Mouse (Mus musculus) CH12.LX (cell line): ENCODE measurements around the gene Rdh8. TPM values are rescaled to one million over a fixed set of nuclear protein-coding genes. Genes with fewer than 3 reads are reported as not detected.

ENCODE experiments used
- DNase-seq: peaks from one replicate; pipeline ENCODE4 v3.0.0-alpha.2; 2013; ENCODE audit errors: extremely low read depth
- H3K27ac ChIP-seq: 2 replicates; pipeline ENCODE4 v1.5.1; 2012; ENCODE audit warnings: low read depth, mild to moderate bottlenecking, control low read depth, moderate library complexity; ENCODE audit not compliant: insufficient read depth
- H3K27me3 ChIP-seq: replicated peaks from 2 replicates; pipeline ENCODE3; 2012; ENCODE audit warnings: inconsistent platforms
- H3K36me3 ChIP-seq, 2 experiments: replicated peaks in 1 of 2; 2 replicates each; pipeline versions ENCODE3 to v1.6.1; 2012; ENCODE audit warnings: inconsistent platforms in 1 of 2, low read length in 1 of 2, mild to moderate bottlenecking in 1 of 2, mixed read lengths in 1 of 2, moderate library complexity in 1 of 2; ENCODE audit not compliant: control insufficient read depth in 1 of 2, insufficient read depth in 1 of 2
- H3K4me1 ChIP-seq, 2 experiments: 2 replicates each; pipeline ENCODE4 v1.6.1; 2012; ENCODE audit warnings: inconsistent platforms in 1 of 2, moderate library complexity in 1 of 2; ENCODE audit not compliant: insufficient read depth in 2 of 2, control insufficient read depth in 1 of 2
- H3K4me2 ChIP-seq: 2 replicates; pipeline ENCODE4 v1.6.1; 2012; ENCODE audit warnings: low read depth, mild to moderate bottlenecking, control low read depth; ENCODE audit not compliant: poor library complexity, insufficient read depth, severe bottlenecking
- H3K4me3 ChIP-seq, 3 experiments: fragments of 150-350 bp in 1 of 3; sonication (generic) in 1 of 3; replicated peaks in 1 of 3; 2 replicates each; pipeline versions ENCODE3 to v1.5.1; 2011 to 2012; ENCODE audit warnings: low read depth in 2 of 3, low read length in 2 of 3, mild to moderate bottlenecking in 2 of 3, moderate library complexity in 2 of 3, control low read depth in 1 of 3, improper control_type of control experiment in 1 of 3, inconsistent platforms in 1 of 3, mixed read lengths in 1 of 3; ENCODE audit not compliant: poor library complexity in 1 of 3
- H3K79me2 ChIP-seq: replicated peaks from 2 replicates; pipeline ENCODE4 v1.6.1; 2012; ENCODE audit warnings: mild to moderate bottlenecking, moderate library complexity; ENCODE audit not compliant: control insufficient read depth, poor library complexity, insufficient read depth, severe bottlenecking; ENCODE audit errors: extremely low read depth
- H3K9ac ChIP-seq: 2 replicates; pipeline ENCODE4 v1.6.1; 2012; ENCODE audit warnings: low read depth, mild to moderate bottlenecking, control low read depth, moderate library complexity; ENCODE audit not compliant: insufficient read depth
- H3K9me3 ChIP-seq: replicated peaks from 2 replicates; pipeline ENCODE3; 2012; ENCODE audit warnings: low read length, inconsistent platforms, mixed read lengths
- BHLHE40 ChIP-seq: IDR thresholded peaks from 2 replicates; pipeline ENCODE4 v1.6.1; 2011; ENCODE audit warnings: mild to moderate bottlenecking, low read depth, low read length, improper control_type of control experiment
- CHD1 ChIP-seq: IDR thresholded peaks from 2 replicates; pipeline ENCODE4 v1.6.1; 2012; ENCODE audit warnings: low read depth, low read length, improper control_type of control experiment, inconsistent platforms
- E2F4 ChIP-seq: IDR thresholded peaks from 2 replicates; pipeline ENCODE4 v1.6.1; 2011; ENCODE audit warnings: low read depth, low read length, improper control_type of control experiment; ENCODE audit not compliant: insufficient replicate concordance
- ETS1 ChIP-seq: conservative IDR thresholded peaks from 2 replicates; pipeline ENCODE4 v1.6.1; 2012; ENCODE audit warnings: low read depth, mild to moderate bottlenecking, inconsistent platforms, low read length, improper control_type of control experiment, moderate library complexity
- GABPA ChIP-seq: IDR thresholded peaks from 2 replicates; pipeline ENCODE4 v1.6.1; 2012; ENCODE audit warnings: low read depth, low read length, improper control_type of control experiment, inconsistent platforms; ENCODE audit not compliant: insufficient replicate concordance
- IRF4 ChIP-seq: IDR thresholded peaks from 2 replicates; pipeline ENCODE4 v1.6.1; 2014; ENCODE audit warnings: low read depth, mild to moderate bottlenecking, inconsistent platforms, low read length, improper control_type of control experiment
- MAFK ChIP-seq: IDR thresholded peaks from 2 replicates; pipeline ENCODE4 v1.6.1; 2011; ENCODE audit warnings: low read length, improper control_type of control experiment; ENCODE audit not compliant: insufficient replicate concordance
- MAX ChIP-seq: IDR thresholded peaks from 2 replicates; pipeline ENCODE4 v1.6.1; 2011; ENCODE audit warnings: low read length, improper control_type of control experiment
- MAZ ChIP-seq: IDR thresholded peaks from 2 replicates; pipeline ENCODE4 v1.6.1; 2012; ENCODE audit warnings: low read depth, mild to moderate bottlenecking, inconsistent platforms, low read length, improper control_type of control experiment, moderate library complexity
- MYC ChIP-seq: IDR thresholded peaks from 2 replicates; pipeline ENCODE4 v1.6.1; 2011; ENCODE audit warnings: low read depth, mild to moderate bottlenecking, improper control_type of control experiment, low read length
- NRF1 ChIP-seq: IDR thresholded peaks from 2 replicates; pipeline ENCODE4 v1.6.1; 2014; ENCODE audit warnings: low read depth, mild to moderate bottlenecking, inconsistent platforms, low read length, improper control_type of control experiment, moderate library complexity
- PAX5 ChIP-seq: IDR thresholded peaks from 2 replicates; pipeline ENCODE4 v1.6.1; 2012; ENCODE audit warnings: low read length, inconsistent platforms, mixed read lengths
- POLR2A ChIP-seq: IDR thresholded peaks from 2 replicates; pipeline ENCODE4 v1.6.1; 2011; ENCODE audit warnings: low read depth, mild to moderate bottlenecking, improper control_type of control experiment, low read length
- SIN3A ChIP-seq: IDR thresholded peaks from 2 replicates; pipeline ENCODE4 v1.6.1; 2012; ENCODE audit warnings: low read length, improper control_type of control experiment, inconsistent platforms
- USF1 ChIP-seq: IDR thresholded peaks from 2 replicates; pipeline ENCODE4 v1.6.1; 2014; ENCODE audit warnings: low read depth, mild to moderate bottlenecking, inconsistent platforms, low read length, improper control_type of control experiment
- USF2 ChIP-seq: conservative IDR thresholded peaks from 2 replicates; pipeline ENCODE4 v1.6.1; 2011; ENCODE audit warnings: low read depth, low read length, improper control_type of control experiment
- ZKSCAN1 ChIP-seq: IDR thresholded peaks from 2 replicates; pipeline ENCODE4 v1.6.1; 2012; ENCODE audit warnings: low read depth, inconsistent platforms, low read length, improper control_type of control experiment, borderline replicate concordance
- ZNF384 ChIP-seq: IDR thresholded peaks from 2 replicates; pipeline ENCODE4 v1.6.1; 2012; ENCODE audit warnings: low read depth, low read length, improper control_type of control experiment, inconsistent platforms
- dilution Hi-C: fragments of 300-500 bp; cut with MboI; formaldehyde crosslinking; loops from 2 replicates; pipeline ENCODE4 v1.14.3; 2020; ENCODE audit warnings: low sequenced_read_pairs; ENCODE audit not compliant: extremely low pct_unique_long_range_greater_than_20kb, extremely low pct_ligation_motif_present
- in situ Hi-C: fragments of 300-500 bp; cut with MboI; formaldehyde crosslinking; loops from 3 replicates; pipeline ENCODE4 v1.14.3; 2019; ENCODE audit warnings: low sequenced_read_pairs, low pct_ligation_motif_present, low pct_unique_long_range_greater_than_20kb, mixed read lengths
- polyA plus RNA-seq: library from polyadenylated mRNA; unstranded; fragments of >175 nt; gene quantifications from 2 replicates; pipeline ENCODE4 v1.2.1, GENCODE M21; 2012; ENCODE audit warnings: low read depth; ENCODE audit not compliant: insufficient read length
- total RNA-seq, 2 experiments: library from RNA; depleted of rRNA; stranded (reverse); fragments of 300-350 nt in 1 of 2; fragments of >200 nt in 1 of 2; gene quantifications; 2 replicates each; pipeline ENCODE4 v1.2.3; 2012 to 2014

Gene Rdh8
- total and polyA plus RNA-seq, 3 experiments = not detected

DNA sequence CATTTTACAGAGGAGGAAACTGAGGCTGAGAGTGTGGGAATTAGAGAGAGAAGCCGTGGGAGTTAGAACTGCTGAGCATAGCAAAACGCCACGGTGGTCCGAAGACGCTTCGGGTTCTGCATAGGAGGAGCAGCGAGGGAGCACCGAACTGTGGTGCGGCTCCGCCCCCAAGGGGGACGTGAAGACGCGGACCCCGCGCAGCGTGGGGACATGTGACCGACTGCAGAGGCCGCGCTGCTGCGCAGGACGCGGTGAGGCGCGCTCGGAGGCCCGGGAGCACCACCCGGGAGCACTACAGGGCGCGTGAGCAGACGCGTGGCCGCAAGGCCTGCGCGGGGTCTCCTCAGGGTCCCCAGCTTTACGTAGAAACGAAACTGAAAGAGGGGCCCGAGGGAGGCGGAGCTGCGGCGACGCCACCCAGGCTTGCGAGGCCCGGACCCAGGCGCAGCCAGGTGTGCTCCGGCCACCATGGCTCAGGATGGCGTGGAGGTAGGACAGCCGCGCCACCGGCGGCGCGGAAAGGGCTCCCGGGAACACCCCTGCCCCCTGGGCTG is 50.2 kb downstream of the Rdh8 start, which contains the start of gene A230050P20Rik:
Gene A230050P20Rik, plus strand, starts transcription at position 195 of the 554 bp plus-strand sequence.
- peak within 1 kb of the TSS; percentile 77 for H3K9ac ChIP-seq
- peak within 1 kb of the TSS; percentile 48 for H3K4me2 ChIP-seq
- dilution Hi-C loops = no loop called here
- peaks cover 58% of the 10 kb centered on the region for H3K27me3 ChIP-seq
- no peak within 1 kb of the TSS for H3K27ac ChIP-seq
- no peak for DNase-seq
- H3K79me2 ChIP-seq = no peaks in the 10 kb centered on the region
- H3K36me3 ChIP-seq = peaks cover 29 to 31% of the 10 kb centered on the region in 2 experiments
- H3K9me3 ChIP-seq = no peaks in the 10 kb centered on the region
- in situ Hi-C loops = no loop called here
- peak within 1 kb of the TSS; percentile 60 to 80 (median 65) for H3K4me3 ChIP-seq
- peaks cover 0 to 12% of the 10 kb centered on the region in 2 experiments; a peak in 2 of 4 replicates for H3K4me1 ChIP-seq
- TF ChIP-seq NRF1 (peak; percentile 74), MAZ (0 out of 2 replicates have a peak, but pooled peaks have one; percentile 13), MYC (0 out of 2 replicates have a peak, but pooled peaks have one; percentile 65), MAFK (peak; percentile 80; the same call in 1 of the 2 replicates), ZNF384 (no peak), SIN3A (peak; percentile 14; the same call in 1 of the 2 replicates), USF1 (peak; percentile 78), PAX5 (no peak), BHLHE40 (peak; percentile 36; the same call in 1 of the 2 replicates), POLR2A (peak; percentile 59), MAX (peak; percentile 79), USF2 (peak; percentile 50; the same call in 1 of the 2 replicates), ETS1 (no peak; the same call in 1 of the 2 replicates), IRF4 (peak; percentile 67; the same call in 1 of the 2 replicates)

DNA sequence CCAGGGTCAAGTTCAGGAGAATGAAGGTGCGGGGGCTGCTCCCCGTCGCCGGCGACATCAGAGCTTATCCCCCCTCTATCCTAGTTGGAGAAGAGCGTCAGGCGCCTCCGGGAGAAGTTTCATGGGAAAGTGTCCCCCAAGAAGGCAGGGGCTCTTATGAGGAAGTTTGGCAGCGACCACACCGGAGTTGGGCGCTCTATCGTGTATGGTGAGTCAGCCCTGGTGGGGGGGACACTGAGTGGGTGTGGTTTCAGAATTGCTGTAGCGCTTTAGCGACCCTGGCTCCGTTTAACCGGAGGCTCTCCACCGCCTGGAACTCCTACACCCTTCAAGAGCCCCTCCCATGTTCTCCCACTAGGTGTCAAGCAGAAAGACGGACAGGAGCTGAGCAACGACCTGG is 50.9 kb downstream of the Rdh8 start:
- Histone ChIP-seq H3K4me3 (peak overlapping the region; percentile 60 to 80 (median 65)), H3K9ac (peak overlapping the region; percentile 77), H3K27me3 (peaks cover 53% of the 10 kb centered on the region), H3K4me2 (peak overlapping the region; percentile 48), H3K27ac (no peak overlapping the region), H3K4me1 (peaks cover 0 to 12% of the 10 kb centered on the region in 2 experiments; a peak in 2 of 4 replicates), H3K36me3 (peaks cover 33 to 35% of the 10 kb centered on the region in 2 experiments), H3K9me3 (no peaks in the 10 kb centered on the region), H3K79me2 (no peaks in the 10 kb centered on the region)
- dilution Hi-C loops = no loop called here
- TF ChIP-seq ZKSCAN1 = no peak
- TF ChIP-seq CHD1 = no peak
- no peak for TF ChIP-seq GABPA
- no peak for TF ChIP-seq E2F4
- no peak for DNase-seq
- in situ Hi-C loops = no loop called here
